Mouse (Mus musculus): ENCODE results near the gene Slitrk5. TPM values are rescaled to one million over a fixed set of nuclear protein-coding genes. Genes with fewer than 3 reads are reported as not detected.

Gene Slitrk5
- polyA plus RNA-seq, 1 experiment from 2014 or later, result 0.08 TPM

GRCm38 (mm10) chr14:111729833-111730232 lies 54.9 kb downstream of the Slitrk5 start:
- no peak for TF ChIP-seq CTCF (IDR thresholded peaks at IDR 0.05; ENCODE audit: low read depth)
- Histone ChIP-seq H3K4me3 (replicated peaks; ENCODE audit: low read depth, low read length) (no peak overlapping the region), H3K27me3 (ENCODE audit: insufficient read depth, low read length) (no peaks in the 10 kb centered on the region), H3K36me3 (ENCODE audit: insufficient read depth, low read length) (no peaks in the 10 kb centered on the region), H3K4me2 (ENCODE audit: low read length) (no peak overlapping the region), H3K9me3 (replicated peaks; ENCODE audit: low read length) (no peaks in the 10 kb centered on the region), H3K4me1 (replicated peaks; ENCODE audit: insufficient read depth, low read length) (no peaks in the 10 kb centered on the region), H3K27ac (no peak overlapping the region), H3K9ac (ENCODE audit: low read depth, low read length) (no peak overlapping the region)
- ATAC-seq (replicated peaks; ENCODE audit: low FRiP score, low read depth), result no peak
- 68% methylated on average over 2 of the region's 2 CpGs for WGBS
- DNase-seq (ENCODE audit: low spot score), result no peak
